Mouse (Mus musculus): ENCODE results near the gene Oprd1.
A peak's percentile ranks its signal among the peaks of the same experiment; 100 is the strongest.

Gene Oprd1

DNA sequence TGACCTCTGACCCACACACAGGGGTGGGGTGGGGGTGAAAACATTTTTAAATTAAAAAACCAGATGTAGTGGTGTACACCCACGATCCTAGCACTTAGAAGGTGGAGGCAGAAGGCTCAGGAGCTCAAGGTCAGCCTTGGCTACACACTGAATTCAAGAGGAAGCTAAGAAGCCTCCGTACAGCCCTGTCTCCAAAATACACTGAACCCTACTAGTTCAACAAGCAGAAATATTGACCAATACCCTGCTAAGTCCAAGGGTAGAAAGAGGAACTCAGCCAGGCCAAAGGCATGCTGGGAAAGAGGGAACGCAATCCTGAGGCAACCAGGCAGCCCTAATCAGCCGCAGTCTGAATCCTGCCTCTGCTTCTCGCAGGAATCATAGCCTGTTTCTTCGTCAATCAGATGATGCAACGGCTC, 66.0 kb downstream of the Oprd1 start:
- peak; percentile 26 for DNase-seq

DNA sequence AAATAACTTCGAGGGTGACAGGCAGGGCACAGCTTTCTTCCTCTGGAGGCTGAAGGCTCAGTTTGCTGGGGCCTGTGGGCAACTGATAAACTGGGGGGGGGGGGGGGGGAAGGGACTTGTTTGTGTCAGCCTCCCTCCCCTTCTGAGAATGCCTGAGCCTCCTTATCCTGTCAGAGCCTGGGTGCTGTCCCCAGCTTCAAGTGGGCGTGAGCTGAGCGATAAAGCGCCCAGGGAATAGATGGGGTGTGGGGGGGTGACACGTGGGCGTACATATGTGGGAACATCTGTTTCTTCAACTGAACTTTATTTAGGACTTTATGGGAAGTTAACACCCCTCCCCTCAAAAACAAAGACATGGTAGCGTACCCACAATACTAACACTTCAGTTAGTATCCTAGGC, 66.8 kb downstream of the Oprd1 start:
- DNase-seq: no peak

DNA sequence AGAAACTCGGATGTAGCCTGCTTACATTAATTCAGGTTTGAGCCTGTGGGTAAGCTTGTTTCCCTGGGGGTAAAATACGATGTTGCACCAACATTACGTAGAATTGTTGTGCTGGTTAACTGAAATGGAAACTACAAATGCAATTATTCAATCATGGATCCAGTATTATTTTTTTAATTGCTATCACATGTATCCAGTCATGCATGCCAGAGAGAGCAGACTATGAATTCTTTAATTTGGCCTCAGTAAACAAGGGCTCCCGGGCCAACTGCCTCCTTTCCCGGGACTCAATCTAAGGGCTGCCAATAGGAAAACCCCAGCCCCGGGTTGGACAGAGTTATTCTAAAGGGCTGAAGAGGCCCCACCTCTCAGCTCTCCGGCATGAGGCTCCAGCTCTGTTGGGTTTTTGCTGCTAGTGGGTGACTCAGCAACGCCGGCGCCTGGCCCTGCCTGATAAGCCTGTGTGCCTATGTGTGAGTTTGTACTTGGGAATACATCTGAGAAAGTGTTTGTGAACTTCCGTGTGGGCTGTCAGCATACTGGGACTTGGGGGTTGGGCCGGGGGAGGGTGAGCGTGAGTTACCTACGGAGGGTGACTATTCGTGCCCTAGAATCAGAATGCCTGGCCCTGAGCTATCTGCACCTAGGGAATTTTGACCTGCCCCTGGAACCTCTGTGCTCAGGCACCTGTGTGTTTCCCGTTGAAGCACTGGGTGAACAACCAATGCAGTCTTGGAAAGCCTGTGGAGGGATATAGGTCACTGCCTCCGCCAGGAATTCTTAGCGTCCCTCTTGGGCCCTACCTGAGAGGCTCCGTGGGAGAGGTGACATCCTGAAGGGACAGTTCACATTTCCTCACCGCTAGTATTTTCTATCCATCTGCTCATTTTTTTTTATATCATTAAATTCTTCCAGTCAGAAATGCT, 67.5 kb downstream of the Oprd1 start:
- peak; percentile 49 for DNase-seq

DNA sequence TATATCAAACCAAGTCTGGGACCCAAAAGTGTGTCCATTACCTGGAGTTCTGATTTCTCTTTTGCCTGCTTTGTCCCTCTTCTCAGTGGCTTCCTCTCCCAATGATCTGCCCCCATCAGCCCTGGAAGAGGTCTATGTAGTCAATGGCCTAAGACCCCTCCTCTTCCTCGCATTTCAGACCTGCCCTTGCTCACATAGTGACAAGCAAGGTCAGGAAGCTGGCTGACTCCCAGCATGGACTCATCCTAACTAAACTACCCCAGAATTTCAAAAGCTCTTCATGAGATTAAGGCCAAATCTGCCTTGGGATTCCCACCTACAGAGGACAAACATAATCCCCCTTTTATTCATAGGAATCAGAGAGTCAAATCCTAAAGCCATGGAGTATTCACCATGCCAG, 68.5 kb downstream of the Oprd1 start:
- DNase-seq: no peak

DNA sequence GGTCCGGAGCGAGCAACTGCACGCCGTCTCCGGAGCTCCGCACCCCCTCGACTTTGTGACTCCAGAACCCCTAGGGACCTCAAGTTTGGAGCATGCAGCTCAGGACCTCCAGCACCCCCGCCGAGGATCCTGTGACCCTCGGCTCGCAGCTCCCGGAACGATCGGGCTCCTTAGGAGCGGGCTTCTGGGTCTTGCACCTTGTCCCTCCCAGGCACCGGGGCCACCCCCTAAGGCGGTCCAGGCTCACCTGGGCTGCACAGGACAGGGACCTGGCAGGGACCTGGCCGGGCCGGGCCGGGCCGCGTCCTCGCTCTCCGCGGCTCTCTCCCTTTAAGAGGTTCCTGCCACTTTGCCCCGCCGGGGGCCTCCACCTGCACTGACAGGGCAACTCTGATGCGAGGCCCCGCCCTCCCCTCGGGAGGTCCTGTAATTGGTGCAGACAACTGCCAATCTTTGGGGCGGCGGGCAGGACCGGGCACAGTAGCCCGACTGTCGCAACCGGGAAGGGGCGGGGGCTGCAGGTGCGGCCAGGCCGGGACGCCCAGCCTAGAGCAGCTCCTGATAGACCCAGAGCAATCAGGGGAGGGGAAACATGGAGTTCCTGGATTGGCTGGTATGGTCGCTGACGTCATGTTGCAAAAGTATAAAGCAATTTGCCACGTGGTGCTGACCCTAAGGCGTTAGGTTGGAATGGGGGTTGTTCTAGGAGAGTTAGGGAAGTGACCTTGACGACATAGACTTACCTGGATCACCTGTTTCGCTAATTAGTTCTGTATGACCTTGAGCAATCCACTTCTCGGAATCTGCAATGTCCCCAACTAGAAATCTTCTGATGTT, 69.1 kb downstream of the Oprd1 start, which contains the start of gene Epb41:
Epb41 (minus strand) TSS at position 389 of the 837 bp plus-strand sequence.
- peak; percentile 98 for DNase-seq

- peak; percentile 57 for DNase-seq
Measured at GRCm38 (mm10) chr4:132074077-132074932, 70.0 kb downstream of the Oprd1 start, which contains the start of gene Gm10300. TSS of gene Gm10300 (plus strand) at chr4:132074697.

GRCm38 (mm10) chr4:132072946-132073345, 71.3 kb downstream of the Oprd1 start:
- DNase-seq: no peak

GRCm38 (mm10) chr4:132072156-132072555, 72.1 kb downstream of the Oprd1 start:
- no peak for DNase-seq

DNA sequence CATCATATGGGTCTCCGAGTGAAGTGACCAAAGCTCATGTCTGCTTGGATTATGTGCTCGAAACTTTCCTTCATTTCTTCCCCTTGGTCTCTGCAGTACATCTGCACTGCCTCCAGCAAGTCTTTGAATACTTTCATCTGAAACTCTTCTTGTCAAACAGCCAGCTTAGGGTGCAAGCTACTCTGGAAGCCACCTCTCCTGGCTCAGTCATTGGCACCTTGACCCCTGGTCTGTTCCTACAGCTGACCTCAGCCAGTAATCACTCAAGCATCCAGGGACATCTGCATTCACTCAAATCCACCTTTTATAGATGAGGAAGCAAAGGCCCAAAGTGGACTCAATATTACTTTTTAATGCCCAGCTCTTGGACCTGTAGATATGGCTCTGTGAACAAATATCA, 72.6 kb downstream of the Oprd1 start:
- DNase-seq: no peak

GRCm38 (mm10) chr4:132067938-132068235, 76.4 kb downstream of the Oprd1 start:
- no peak for DNase-seq

GRCm38 (mm10) chr4:132067112-132067937, 77.0 kb downstream of the Oprd1 start:
- no peak for DNase-seq

GRCm38 (mm10) chr4:132066101-132066773, 78.0 kb downstream of the Oprd1 start:
- peak; percentile 37 for DNase-seq

- no peak for DNase-seq
Measured at GRCm38 (mm10) chr4:132065578-132065977, 78.7 kb downstream of the Oprd1 start.

DNA sequence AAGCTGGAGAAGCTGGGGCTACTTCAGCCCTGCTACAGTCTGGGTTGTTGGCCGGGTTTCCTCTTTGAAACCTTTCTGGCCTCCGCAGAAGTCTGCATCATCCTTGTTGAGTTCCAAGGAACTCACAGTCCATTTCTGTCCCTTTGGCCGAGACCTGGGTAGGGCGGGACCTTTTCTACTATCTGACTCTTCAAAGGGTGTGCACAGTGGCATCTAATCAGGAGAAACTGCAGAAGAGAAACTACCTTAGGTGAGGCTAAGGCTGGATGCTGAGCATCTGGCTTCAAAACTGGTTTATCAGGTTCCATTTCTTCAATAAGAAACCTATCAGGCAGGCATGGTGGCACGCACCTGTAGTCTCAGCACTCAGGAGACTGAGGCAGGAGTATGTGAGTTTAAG, 79.7 kb downstream of the Oprd1 start:
- DNase-seq: no peak

DNA sequence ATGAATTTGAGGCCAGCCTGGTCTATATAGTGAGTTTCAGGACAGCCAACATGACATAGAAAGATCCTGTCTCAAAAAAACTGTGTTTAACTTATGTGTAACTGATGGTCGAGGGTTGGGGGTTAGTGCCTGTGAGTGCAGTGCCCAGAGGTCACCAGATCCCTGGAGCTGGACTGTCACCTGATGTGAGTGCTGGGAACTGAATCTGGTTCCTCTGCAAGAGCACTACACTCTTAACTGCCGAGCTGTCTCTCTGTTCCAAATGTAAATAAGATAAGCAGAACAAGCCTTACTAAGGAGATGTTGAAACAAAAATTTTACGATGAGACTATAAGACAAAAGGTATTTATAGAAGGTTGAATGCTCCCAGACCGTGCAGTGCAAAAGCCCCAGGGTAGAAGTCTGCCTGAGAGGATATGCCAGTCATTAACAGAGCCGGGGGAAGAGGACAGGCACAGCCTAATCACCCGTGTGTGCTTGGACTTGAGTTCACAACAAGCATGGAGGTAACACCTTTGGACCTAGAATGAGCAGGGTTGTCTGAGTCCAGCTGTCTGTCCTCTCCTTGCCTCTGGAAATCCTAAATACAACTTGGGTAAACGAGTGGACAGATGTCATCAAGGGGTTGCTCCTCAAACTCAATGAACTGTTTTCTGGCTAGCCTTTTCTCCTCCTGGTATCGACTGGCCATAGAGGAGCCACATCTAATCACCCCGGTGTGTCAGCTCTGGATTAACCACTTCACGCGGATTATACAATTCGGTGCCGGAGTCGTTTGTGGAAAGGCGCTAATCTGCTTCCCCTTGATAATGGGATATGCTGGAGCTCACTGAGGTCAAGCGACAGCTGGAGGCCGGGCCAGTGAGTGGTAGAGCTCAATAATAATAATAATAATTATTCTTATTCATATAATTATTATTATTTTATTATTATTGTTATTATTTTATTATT, 81.1 kb downstream of the Oprd1 start:
- no peak for DNase-seq

- DNase-seq: no peak
Measured at GRCm38 (mm10) chr4:132062289-132062688, 82.0 kb downstream of the Oprd1 start.

Data from lung, postnatal 14 days (tissue).